Mouse (Mus musculus) forebrain, postnatal 0 days (tissue): ENCODE results near the gene Gcc2. TPM values are rescaled to one million over a fixed set of nuclear protein-coding genes. Genes with fewer than 3 reads are reported as not detected.
"Not testable (repeated sequence)": the region's sequence is repeated elsewhere in the genome, so short reads cannot be mapped to it uniquely, and the experiment has no call there.

Experiments used
- ATAC-seq: fragments of 200-750 bp; cut with Nextera tagmentation; 2 replicates; pipeline ENCODE4 v1.8.0; 2017; ENCODE audit warnings: mild to moderate bottlenecking, moderate library complexity
- DNase-seq: peaks from one replicate; pipeline ENCODE4 v3.0.0-alpha.2; 2015
- H3K27ac ChIP-seq: fragments of 300-500 bp; sonication (generic); 2 replicates; pipeline ENCODE4 v1.5.1; 2014; ENCODE audit warnings: low read depth, mild to moderate bottlenecking, antibody characterized with exemption, low read length, moderate library complexity, mixed read lengths
- H3K27me3 ChIP-seq: fragments of 300-500 bp; sonication (generic); 2 replicates; pipeline ENCODE4 v1.6.1; 2014; ENCODE audit warnings: mild to moderate bottlenecking, low read length, mixed read lengths; ENCODE audit not compliant: insufficient read depth
- H3K36me3 ChIP-seq: fragments of 300-500 bp; sonication (generic); 2 replicates; pipeline ENCODE4 v1.6.1; 2014; ENCODE audit warnings: mild to moderate bottlenecking, moderate library complexity; ENCODE audit not compliant: insufficient read depth
- H3K4me1 ChIP-seq: fragments of 300-500 bp; sonication (generic); 2 replicates; pipeline ENCODE4 v1.6.1; 2014; ENCODE audit warnings: antibody characterized with exemption; ENCODE audit not compliant: insufficient read depth
- H3K4me2 ChIP-seq: fragments of 300-500 bp; sonication (generic); 2 replicates; pipeline ENCODE4 v1.6.1; 2014; ENCODE audit warnings: low read depth, mild to moderate bottlenecking, moderate library complexity
- H3K4me3 ChIP-seq: fragments of 300-500 bp; sonication (generic); 2 replicates; pipeline ENCODE4 v1.5.1; 2014; ENCODE audit warnings: low read depth, low read length, mixed read lengths
- H3K9ac ChIP-seq: fragments of 300-500 bp; sonication (generic); 2 replicates; pipeline ENCODE4 v1.6.1; 2014; ENCODE audit warnings: mild to moderate bottlenecking
- H3K9me3 ChIP-seq: fragments of 300-500 bp; sonication (generic); 2 replicates; pipeline ENCODE4 v1.6.1; 2016; ENCODE audit warnings: low read length
- CTCF ChIP-seq: sonication (generic); IDR thresholded peaks from 2 replicates; pipeline ENCODE4 v1.5.1; 2016; ENCODE audit warnings: antibody characterized with exemption, control low read depth, low read depth
- WGBS: fragments of 180-500 bp; shearing (Covaris S2); extraction: QIAGEN DNeasy Blood & Tissue Kit; methylation state at CpG from one replicate; pipeline ENCODE4 v1.1.7; 2014; 5-methylcytosine and 5-hydroxymethylcytosine counted together
- polyA plus RNA-seq: library from polyadenylated mRNA; unstranded; fragments of >200 nt; fragmentation: Nextera tagmentation; extraction: Ambion mirVana; gene quantifications from 2 replicates; pipeline ENCODE4 v1.2.1, GENCODE M21; 2015
- total RNA-seq: library from RNA; depleted of rRNA; stranded (reverse); fragments of >200 nt; gene quantifications from 2 replicates; pipeline ENCODE4 v1.2.3, GENCODE M21; 2014

The Gcc2 gene
- total and polyA plus RNA-seq, 2 experiments from 2014 or later, result 36.7 to 96.5 TPM

- no peaks in the 10 kb centered on the region for H3K27me3 ChIP-seq
- TF ChIP-seq CTCF, result no peak
- no peak overlapping the region for H3K4me2 ChIP-seq
- H3K36me3 ChIP-seq, result no peaks in the 10 kb centered on the region
- 80% methylated on average over 7 of the region's 7 CpGs for WGBS
- 0 out of 2 replicates have a peak, but pooled peaks cover 4% of the 10 kb centered on the region for H3K9me3 ChIP-seq
- H3K4me1 ChIP-seq, result no peaks in the 10 kb centered on the region
- H3K27ac ChIP-seq, result no peak overlapping the region
- no peak overlapping the region for H3K4me3 ChIP-seq
- ATAC-seq (no peak), DNase-seq (no peak)
- H3K9ac ChIP-seq, result no peak overlapping the region
Observed at GRCm38 (mm10) chr10:58212230-58212629, 43.1 kb upstream of the Gcc2 start.

- Histone ChIP-seq H3K27ac (no peak overlapping the region), H3K4me1 (no peaks in the 10 kb centered on the region), H3K4me2 (no peak overlapping the region), H3K4me3 (no peak overlapping the region), H3K9me3 (0 out of 2 replicates have a peak, but pooled peaks cover 4% of the 10 kb centered on the region), H3K27me3 (no peaks in the 10 kb centered on the region), H3K36me3 (no peaks in the 10 kb centered on the region), H3K9ac (no peak overlapping the region)
- no peak for ATAC-seq
- DNase-seq, result no peak
- no peak for TF ChIP-seq CTCF
Observed at GRCm38 (mm10) chr10:58214497-58214896, 40.8 kb upstream of the Gcc2 start.

DNA sequence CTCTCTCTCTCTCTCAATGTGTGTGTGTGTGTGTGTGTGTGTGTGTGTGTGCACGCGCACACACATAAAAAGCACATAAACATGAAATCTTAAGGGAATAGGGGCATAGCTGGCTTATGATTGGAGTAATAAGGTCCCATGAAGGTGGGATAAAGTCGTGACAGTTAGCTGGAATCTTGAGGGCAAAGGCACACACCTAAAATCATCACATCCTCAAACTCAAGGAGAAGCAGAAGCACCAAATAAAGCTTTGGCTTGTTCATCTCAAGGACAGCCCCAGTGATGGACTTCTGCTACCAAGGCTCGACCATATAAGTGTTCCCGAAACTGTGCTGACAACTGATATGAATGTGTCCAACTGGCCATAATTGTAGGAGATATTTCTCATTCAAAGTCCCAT is 40.4 kb upstream of the Gcc2 start:
- 81% methylated on average over 5 of the region's 5 CpGs for WGBS

DNA sequence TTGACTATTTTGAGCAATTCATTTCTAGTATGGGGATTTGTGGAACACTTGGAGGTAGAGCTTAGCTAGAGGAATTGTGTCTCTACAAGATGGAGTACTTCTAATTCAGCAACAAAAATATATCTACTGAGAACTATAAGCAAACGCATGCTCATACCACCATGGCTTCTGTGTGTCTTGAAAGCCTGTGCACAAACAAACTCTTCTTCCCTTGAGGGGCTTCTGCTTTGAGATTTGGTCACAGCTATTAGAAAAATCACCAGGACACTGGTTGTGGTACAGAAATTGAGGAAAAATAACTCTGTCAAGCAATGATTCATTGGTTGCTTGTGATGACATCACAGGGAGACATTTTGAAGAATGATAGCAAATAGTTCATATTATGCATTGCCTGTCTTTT is 39.9 kb upstream of the Gcc2 start:
- Histone ChIP-seq H3K27ac (no peak overlapping the region), H3K9me3 (0 out of 2 replicates have a peak, but pooled peaks cover 4% of the 10 kb centered on the region), H3K36me3 (no peaks in the 10 kb centered on the region), H3K4me3 (no peak overlapping the region), H3K9ac (no peak overlapping the region), H3K4me2 (no peak overlapping the region), H3K27me3 (no peaks in the 10 kb centered on the region), H3K4me1 (no peaks in the 10 kb centered on the region)
- 91% methylated on average over 1 of the region's 1 CpGs for WGBS
- no peak for DNase-seq
- no peak for ATAC-seq
- TF ChIP-seq CTCF, result no peak

More for the DNA sequence above, 40.4 kb upstream of the Gcc2 start:
- no peaks in the 10 kb centered on the region for H3K27me3 ChIP-seq
- DNase-seq (no peak), ATAC-seq (no peak)
- no peaks in the 10 kb centered on the region for H3K36me3 ChIP-seq
- no peak overlapping the region for H3K27ac ChIP-seq
- 0 out of 2 replicates have a peak, but pooled peaks cover 4% of the 10 kb centered on the region for H3K9me3 ChIP-seq
- no peak overlapping the region for H3K4me3 ChIP-seq
- TF ChIP-seq CTCF, result no peak
- H3K4me1 ChIP-seq, result no peaks in the 10 kb centered on the region
- H3K9ac ChIP-seq, result no peak overlapping the region
- H3K4me2 ChIP-seq, result no peak overlapping the region

- no peaks in the 10 kb centered on the region for H3K9me3 ChIP-seq
- no peak overlapping the region for H3K27ac ChIP-seq
- H3K27me3 ChIP-seq, result no peaks in the 10 kb centered on the region
- H3K9ac ChIP-seq, result no peak overlapping the region
- 90% methylated on average over 3 of the region's 3 CpGs for WGBS
- DNase-seq (no peak), ATAC-seq (no peak)
- no peaks in the 10 kb centered on the region for H3K36me3 ChIP-seq
- no peak overlapping the region for H3K4me2 ChIP-seq
- H3K4me3 ChIP-seq, result no peak overlapping the region
- no peak for TF ChIP-seq CTCF
- H3K4me1 ChIP-seq, result no peaks in the 10 kb centered on the region
Observed at GRCm38 (mm10) chr10:58217366-58217765, 37.9 kb upstream of the Gcc2 start.

DNA sequence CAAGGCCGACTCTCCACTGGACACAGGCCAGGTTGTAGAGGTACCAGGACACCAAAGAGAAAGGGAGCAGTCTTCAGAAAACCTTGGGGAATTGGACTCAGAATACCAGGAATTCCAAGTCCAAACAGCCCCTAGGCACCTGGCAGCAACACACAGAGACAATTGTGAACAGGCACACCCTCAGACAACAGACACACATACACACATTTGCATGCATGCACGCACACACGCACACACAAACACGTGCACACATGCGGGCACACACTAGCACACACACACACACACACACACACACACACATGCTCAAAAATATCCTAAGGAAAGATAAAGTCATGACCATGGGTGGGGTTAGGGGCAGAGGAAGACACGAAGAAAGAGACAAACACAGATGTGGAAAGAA is 34.6 kb upstream of the Gcc2 start:
- Histone ChIP-seq H3K4me3 (no peak overlapping the region), H3K9ac (no peak overlapping the region), H3K9me3 (no peaks in the 10 kb centered on the region), H3K27ac (no peak overlapping the region), H3K4me1 (no peaks in the 10 kb centered on the region), H3K27me3 (no peaks in the 10 kb centered on the region), H3K36me3 (no peaks in the 10 kb centered on the region), H3K4me2 (no peak overlapping the region)
- WGBS, result 87% methylated on average over 6 of the region's 6 CpGs
- no peak for TF ChIP-seq CTCF
- no peak for ATAC-seq
- no peak for DNase-seq

- WGBS, result 98% methylated on average over 2 of the region's 2 CpGs
Observed at GRCm38 (mm10) chr10:58221571-58221970, 33.7 kb upstream of the Gcc2 start.

GRCm38 (mm10) chr10:58223161-58223560 is 32.1 kb upstream of the Gcc2 start:
- not testable (repeated sequence) for H3K9me3 ChIP-seq, H3K9ac ChIP-seq, H3K4me2 ChIP-seq, H3K4me1 ChIP-seq, H3K27ac ChIP-seq, ATAC-seq, DNase-seq, H3K36me3 ChIP-seq, H3K4me3 ChIP-seq, H3K27me3 ChIP-seq
- WGBS, result 93% methylated on average over 3 of the region's 6 CpGs

More at GRCm38 (mm10) chr10:58221571-58221970, 33.7 kb upstream of the Gcc2 start:
- H3K27me3 ChIP-seq, H3K4me2 ChIP-seq, H3K9me3 ChIP-seq, H3K4me1 ChIP-seq, H3K4me3 ChIP-seq, DNase-seq, ATAC-seq, H3K36me3 ChIP-seq, H3K27ac ChIP-seq, H3K9ac ChIP-seq: not testable (repeated sequence)

DNA sequence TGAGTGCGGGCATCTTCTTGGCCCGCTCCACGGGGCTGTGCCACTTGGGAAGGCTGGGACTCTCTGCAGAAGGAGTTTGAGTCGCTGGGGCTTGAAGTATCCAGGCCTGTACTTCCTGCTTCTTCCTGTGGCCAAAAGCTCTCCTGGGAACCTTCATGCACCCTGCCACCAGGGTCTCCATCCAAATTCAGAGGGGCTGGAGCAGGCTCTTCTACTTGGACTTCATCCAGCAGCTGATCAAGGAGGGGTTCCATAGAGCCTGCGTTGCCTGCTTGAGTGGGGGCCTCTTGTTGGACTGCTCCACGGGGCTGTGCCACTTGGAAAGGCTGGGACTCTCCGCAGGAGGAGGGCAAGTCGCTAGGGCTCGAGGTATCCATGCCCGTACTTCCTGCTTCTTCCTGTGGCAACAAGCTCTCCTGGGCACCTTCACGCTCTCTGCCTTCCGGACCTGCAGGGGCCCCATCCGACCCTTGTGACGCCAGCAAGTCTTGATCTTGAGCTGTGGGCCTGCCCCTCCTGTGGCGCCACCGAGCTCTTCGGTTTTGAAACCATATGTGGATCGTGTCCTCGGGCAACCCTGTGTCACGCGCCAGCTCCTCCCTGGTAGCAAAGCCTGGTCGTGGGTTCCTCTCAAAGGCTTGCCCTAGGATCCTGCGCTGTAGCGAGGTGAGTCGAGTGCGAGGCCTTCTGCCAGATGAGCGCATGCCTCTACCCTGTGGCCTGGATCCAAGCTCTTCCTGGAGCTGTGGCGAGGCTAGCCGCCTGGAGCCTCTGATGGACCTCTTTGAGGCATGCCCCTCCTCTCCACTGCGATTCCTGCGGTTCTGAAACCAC is 31.1 kb upstream of the Gcc2 start:
- not testable (repeated sequence) for H3K9me3 ChIP-seq, H3K27me3 ChIP-seq, DNase-seq, H3K9ac ChIP-seq, ATAC-seq, H3K27ac ChIP-seq, H3K4me3 ChIP-seq, H3K36me3 ChIP-seq, H3K4me2 ChIP-seq, H3K4me1 ChIP-seq
- 86% methylated on average over 27 of the region's 31 CpGs for WGBS
